Mouse (Mus musculus): ENCODE results near the gene Olfr1166.
"Not testable (repeated sequence)": the region's sequence is repeated elsewhere in the genome, so short reads cannot be mapped to it uniquely, and the experiment has no call there.

Olfr1166 gene

DNA sequence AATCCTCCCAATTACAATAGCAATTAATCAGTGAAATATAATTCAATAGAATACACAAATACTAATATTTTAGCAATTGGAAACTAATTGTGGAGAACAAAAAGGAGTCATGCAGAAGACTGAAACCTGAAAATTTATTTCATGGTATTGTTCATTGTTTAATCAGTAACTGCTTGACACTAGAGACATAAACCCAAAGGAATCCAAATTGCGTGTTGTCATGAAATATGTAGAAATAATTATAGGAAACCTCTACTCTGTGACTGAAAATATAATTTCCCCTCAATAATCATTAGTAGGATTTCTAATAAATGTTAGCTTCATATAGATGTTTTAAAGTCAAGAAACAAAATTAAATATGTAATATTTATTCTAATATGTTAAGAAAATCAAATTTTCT, at the start of gene Olfr1166:
Gene Olfr1166, minus strand, starts transcription at position 101 of the 400 bp plus-strand sequence.
- no peak for DNase-seq (ENCODE audit: low read depth, low spot score)

DNA sequence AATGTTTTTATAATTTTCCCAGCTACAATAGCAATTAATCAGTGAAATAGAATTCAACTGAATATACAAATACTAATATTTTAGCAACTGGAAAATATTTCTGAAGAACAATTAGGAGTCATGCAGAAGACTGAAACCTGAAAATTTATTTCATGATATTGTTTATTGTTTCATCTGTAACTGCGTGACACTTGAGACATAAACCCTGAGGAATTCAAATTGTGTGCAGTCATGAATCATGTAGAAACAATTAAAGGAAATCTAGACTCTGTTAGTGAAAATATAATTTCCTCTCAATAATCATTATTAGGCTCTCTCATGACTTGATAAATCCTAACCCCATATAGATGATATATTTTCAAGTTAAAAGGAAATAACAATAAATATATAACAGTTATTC, 27.0 kb upstream of the Olfr1166 start, which contains the start of gene Olfr1167:
Gene Olfr1167, minus strand, starts transcription at position 101 of the 400 bp plus-strand sequence.
- DNase-seq (ENCODE audit: low read depth, low spot score), result not testable (repeated sequence)

DNA sequence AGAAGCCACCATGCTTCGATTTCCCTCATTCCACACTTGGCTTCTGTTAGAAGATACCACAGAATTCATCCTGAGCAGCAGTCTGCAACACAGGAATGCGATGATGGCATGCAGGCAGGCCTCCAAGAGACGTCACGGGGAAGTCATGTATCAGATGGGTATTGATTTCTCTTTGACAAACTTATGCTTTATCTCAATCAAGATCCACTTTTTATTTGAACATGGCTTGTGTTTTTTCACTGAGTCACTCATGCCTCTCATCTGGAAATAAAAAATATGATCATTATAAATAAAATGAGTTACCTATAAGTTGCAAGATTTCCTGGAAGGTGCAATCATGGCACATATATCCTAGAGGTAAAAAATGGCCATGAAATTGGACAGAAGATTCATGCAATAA, 34.2 kb downstream of the Olfr1166 start, which contains the start of gene Olfr1164:
Gene Olfr1164, minus strand, starts transcription at position 101 of the 400 bp plus-strand sequence.
- no peak for DNase-seq (ENCODE audit: low read depth, low spot score)
